Mouse (Mus musculus) heart, embryonic 15.5 days (tissue): ENCODE results near the gene Grk4. TPM values are rescaled to one million over a fixed set of nuclear protein-coding genes. Genes with fewer than 3 reads are reported as not detected.
"Not testable (repeated sequence)": the region's sequence is repeated elsewhere in the genome, so short reads cannot be mapped to it uniquely, and the experiment has no call there.

ENCODE experiments used
- ATAC-seq: fragments of 200-750 bp; cut with Nextera tagmentation; replicated peaks from 2 replicates; pipeline ENCODE4 v1.8.0; 2017; ENCODE audit warnings: low read depth, moderate TSS enrichment; ENCODE audit not compliant: insufficient number of reproducible peaks, insufficient read depth, low FRiP score
- H3K27ac ChIP-seq: fragments of 300-500 bp; sonication (generic); 2 replicates; pipeline ENCODE4 v1.5.1; 2015; ENCODE audit warnings: mild to moderate bottlenecking, inconsistent platforms
- H3K27me3 ChIP-seq: fragments of 300-500 bp; sonication (generic); 2 replicates; pipeline ENCODE4 v1.6.1; 2015; ENCODE audit warnings: inconsistent platforms
- H3K36me3 ChIP-seq: fragments of 300-500 bp; sonication (generic); 2 replicates; pipeline ENCODE4 v1.6.1; 2015; ENCODE audit warnings: mild to moderate bottlenecking, inconsistent platforms
- H3K4me1 ChIP-seq: fragments of 300-500 bp; sonication (generic); replicated peaks from 2 replicates; pipeline ENCODE4 v1.6.1; 2015; ENCODE audit warnings: inconsistent platforms
- H3K4me2 ChIP-seq: fragments of 300-500 bp; sonication (generic); 2 replicates; pipeline ENCODE4 v1.6.1; 2015; ENCODE audit warnings: inconsistent platforms, mild to moderate bottlenecking, moderate library complexity
- H3K4me3 ChIP-seq: fragments of 300-500 bp; sonication (generic); 2 replicates; pipeline ENCODE4 v1.5.1; 2015; ENCODE audit warnings: mild to moderate bottlenecking, inconsistent platforms
- H3K9ac ChIP-seq: fragments of 300-500 bp; sonication (generic); 2 replicates; pipeline ENCODE4 v1.6.1; 2015; ENCODE audit warnings: mild to moderate bottlenecking, inconsistent platforms
- H3K9me3 ChIP-seq: fragments of 300-500 bp; sonication (generic); replicated peaks from 2 replicates; pipeline ENCODE4 v1.6.1; 2016; ENCODE audit warnings: inconsistent platforms
- WGBS: fragments of 180-500 bp; shearing (Covaris S2); methylation state at CpG from one replicate; pipeline ENCODE4 v1.1.7; 2015; ENCODE audit warnings: mixed read lengths; 5-methylcytosine and 5-hydroxymethylcytosine counted together
- polyA plus RNA-seq: library from polyadenylated mRNA; unstranded; fragments of >200 nt; fragmentation: Nextera tagmentation; extraction: Ambion mirVana; gene quantifications from 2 replicates; pipeline ENCODE4 v1.2.1, GENCODE M21; 2015

The Grk4 gene
- polyA plus RNA-seq, 1 experiment from 2014 or later, result 1.8 TPM

- ATAC-seq, result not testable (repeated sequence)
- 71% methylated on average over 3 of the region's 3 CpGs for WGBS
Measured at GRCm38 (mm10) chr5:34714371-34714770, 54.2 kb downstream of the Grk4 start.

GRCm38 (mm10) chr5:34714816-34715215, 54.6 kb downstream of the Grk4 start:
- Histone ChIP-seq H3K27ac (no peak overlapping the region), H3K4me1 (no peaks in the 10 kb centered on the region), H3K36me3 (no peaks in the 10 kb centered on the region), H3K4me3 (no peak overlapping the region), H3K9ac (no peak overlapping the region), H3K9me3 (no peaks in the 10 kb centered on the region), H3K4me2 (no peak overlapping the region), H3K27me3 (no peaks in the 10 kb centered on the region)
- 82% methylated on average over 5 of the region's 5 CpGs for WGBS
- no peak for ATAC-seq

More at GRCm38 (mm10) chr5:34714371-34714770, 54.2 kb downstream of the Grk4 start:
- not testable (repeated sequence) for H3K27me3 ChIP-seq, H3K4me2 ChIP-seq, H3K9me3 ChIP-seq, H3K4me3 ChIP-seq, H3K27ac ChIP-seq, H3K9ac ChIP-seq, H3K36me3 ChIP-seq, H3K4me1 ChIP-seq

GRCm38 (mm10) chr5:34729141-34729540, 69.0 kb downstream of the Grk4 start:
- no peak overlapping the region for H3K4me2 ChIP-seq
- no peaks in the 10 kb centered on the region for H3K36me3 ChIP-seq
- ATAC-seq, result no peak
- H3K9me3 ChIP-seq, result no peaks in the 10 kb centered on the region
- H3K27me3 ChIP-seq, result no peaks in the 10 kb centered on the region
- no peak overlapping the region for H3K9ac ChIP-seq
- peaks cover 7% of the 10 kb centered on the region; the same call in 1 of the 2 replicates for H3K4me1 ChIP-seq
- H3K27ac ChIP-seq, result no peak overlapping the region
- H3K4me3 ChIP-seq, result no peak overlapping the region

GRCm38 (mm10) chr5:34730255-34730654, 70.1 kb downstream of the Grk4 start:
- no peak overlapping the region for H3K4me2 ChIP-seq
- WGBS, result 41% methylated on average over 1 of the region's 1 CpGs
- no peak overlapping the region for H3K4me3 ChIP-seq
- H3K27me3 ChIP-seq, result no peaks in the 10 kb centered on the region
- H3K4me1 ChIP-seq, result peaks cover 7% of the 10 kb centered on the region; the same call in 1 of the 2 replicates
- H3K9ac ChIP-seq, result no peak overlapping the region
- ATAC-seq, result no peak
- no peaks in the 10 kb centered on the region for H3K36me3 ChIP-seq
- H3K9me3 ChIP-seq, result no peaks in the 10 kb centered on the region
- H3K27ac ChIP-seq, result no peak overlapping the region

GRCm38 (mm10) chr5:34751477-34751876, 91.3 kb downstream of the Grk4 start:
- no peak for ATAC-seq
- 57% methylated on average over 3 of the region's 3 CpGs for WGBS
- no peaks in the 10 kb centered on the region for H3K36me3 ChIP-seq
- no peak overlapping the region for H3K27ac ChIP-seq
- H3K9ac ChIP-seq, result no peak overlapping the region
- no peaks in the 10 kb centered on the region for H3K4me1 ChIP-seq
- no peaks in the 10 kb centered on the region for H3K27me3 ChIP-seq
- no peak overlapping the region for H3K4me3 ChIP-seq
- no peaks in the 10 kb centered on the region for H3K9me3 ChIP-seq
- no peak overlapping the region for H3K4me2 ChIP-seq

GRCm38 (mm10) chr5:34758762-34759161, 98.6 kb downstream of the Grk4 start:
- Histone ChIP-seq H3K27ac (no peak overlapping the region), H3K4me3 (no peak overlapping the region), H3K9ac (no peak overlapping the region), H3K36me3 (no peaks in the 10 kb centered on the region), H3K27me3 (no peaks in the 10 kb centered on the region), H3K4me1 (peaks cover 11% of the 10 kb centered on the region), H3K4me2 (no peak overlapping the region), H3K9me3 (no peaks in the 10 kb centered on the region)
- no peak for ATAC-seq
- 62% methylated on average over 1 of the region's 1 CpGs for WGBS

GRCm38 (mm10) chr5:34760850-34761508, 100.8 kb downstream of the Grk4 start:
- H3K27ac ChIP-seq, result peak overlapping the region; percentile 90
- peak overlapping the region; percentile 86 for H3K4me3 ChIP-seq
- H3K36me3 ChIP-seq, result no peaks in the 10 kb centered on the region
- H3K9me3 ChIP-seq, result no peaks in the 10 kb centered on the region
- peak; percentile 5; the same call in 1 of the 2 replicates for ATAC-seq
- WGBS, result 1% methylated on average over 19 of the region's 19 CpGs
- H3K27me3 ChIP-seq, result no peaks in the 10 kb centered on the region
- peak overlapping the region; percentile 86 for H3K4me2 ChIP-seq
- H3K9ac ChIP-seq, result peak overlapping the region; percentile 63
- H3K4me1 ChIP-seq, result peaks cover 11% of the 10 kb centered on the region

- Histone ChIP-seq H3K4me3 (peak within 1 kb of the TSS; percentile 86), H3K9me3 (no peaks in the 10 kb centered on the region), H3K27me3 (no peaks in the 10 kb centered on the region), H3K4me1 (peaks cover 11% of the 10 kb centered on the region), H3K4me2 (peak within 1 kb of the TSS; percentile 86), H3K9ac (peak within 1 kb of the TSS; percentile 92), H3K27ac (peak within 1 kb of the TSS; percentile 90), H3K36me3 (no peaks in the 10 kb centered on the region)
- ATAC-seq, result peak; percentile 98
- WGBS, result under 1% methylated on average over 35 of the region's 35 CpGs
Measured at GRCm38 (mm10) chr5:34761509-34761908, 101.3 kb downstream of the Grk4 start, which contains the start of gene Htt. Gene Htt (plus strand): TSS chr5:34761740.

- Histone ChIP-seq H3K4me1 (peaks cover 11% of the 10 kb centered on the region), H3K27ac (peak overlapping the region; percentile 90), H3K4me3 (peak overlapping the region; percentile 86), H3K4me2 (peak overlapping the region; percentile 86), H3K36me3 (no peaks in the 10 kb centered on the region), H3K9ac (peak overlapping the region; percentile 92), H3K27me3 (no peaks in the 10 kb centered on the region), H3K9me3 (no peaks in the 10 kb centered on the region)
- ATAC-seq, result peak; percentile 44
- under 1% methylated on average over 46 of the region's 54 CpGs for WGBS
Measured at GRCm38 (mm10) chr5:34761934-34762611, 101.9 kb downstream of the Grk4 start.

- 89% methylated on average over 3 of the region's 3 CpGs for WGBS
- H3K4me2 ChIP-seq, result no peak overlapping the region
- H3K4me3 ChIP-seq, result no peak overlapping the region
- no peak for ATAC-seq
- H3K36me3 ChIP-seq, result no peaks in the 10 kb centered on the region
- H3K4me1 ChIP-seq, result 0 out of 2 replicates have a peak, but pooled peaks cover 4% of the 10 kb centered on the region
- H3K9me3 ChIP-seq, result no peaks in the 10 kb centered on the region
- no peak overlapping the region for H3K9ac ChIP-seq
- H3K27me3 ChIP-seq, result no peaks in the 10 kb centered on the region
- H3K27ac ChIP-seq, result no peak overlapping the region
Measured at GRCm38 (mm10) chr5:34771818-34772217, 111.6 kb downstream of the Grk4 start.

- H3K9me3 ChIP-seq, result no peaks in the 10 kb centered on the region
Measured at GRCm38 (mm10) chr5:34772696-34773245, 112.6 kb downstream of the Grk4 start.

More at GRCm38 (mm10) chr5:34772696-34773245, 112.6 kb downstream of the Grk4 start:
- Histone ChIP-seq H3K36me3 (no peaks in the 10 kb centered on the region), H3K27me3 (no peaks in the 10 kb centered on the region), H3K4me2 (no peak overlapping the region), H3K4me3 (no peak overlapping the region), H3K4me1 (0 out of 2 replicates have a peak, but pooled peaks cover 4% of the 10 kb centered on the region), H3K27ac (no peak overlapping the region), H3K9ac (no peak overlapping the region)
- ATAC-seq, result no peak
- WGBS, result 83% methylated on average over 4 of the region's 4 CpGs
